Mouse (Mus musculus) bone marrow macrophage, adult 2 months (primary cell): Measurements from ENCODE around the gene Aagab.

Experiments
- CTCF ChIP-seq: IDR thresholded peaks from 2 replicates; pipeline ENCODE4 v1.5.1; 2012; ENCODE audit warnings: low read depth, mild to moderate bottlenecking, low read length, moderate library complexity
- POLR2A ChIP-seq: IDR thresholded peaks from 2 replicates; pipeline ENCODE4 v1.6.1; 2012; ENCODE audit warnings: mild to moderate bottlenecking, low read depth, low read length, borderline replicate concordance

- TF ChIP-seq POLR2A (no peak), CTCF (no peak)
Measured at GRCm38 (mm10) chr9:63568808-63569207, 33.7 kb upstream of the Aagab start.
